Mouse (Mus musculus): ENCODE data around the gene Gfy. TPM values are rescaled to one million over a fixed set of nuclear protein-coding genes. Genes with fewer than 3 reads are reported as not detected.

The Gfy gene
- total RNA-seq (2023): not detected

GRCm38 (mm10) chr7:45179469-45179868 is at the start of gene Gfy:
Gfy (minus strand) TSS chr7:45179569.

GRCm38 (mm10) chr7:45215673-45216441 is 36.5 kb upstream of the Gfy start, which contains the start of gene Tead2:
Tead2 (plus strand) TSS chr7:45215753.

GRCm38 (mm10) chr7:45211851-45212251 is 32.5 kb upstream of the Gfy start, which contains the start of gene Dkkl1:
Dkkl1 (minus strand) TSS chr7:45212147.

GRCm38 (mm10) chr7:45204380-45205143 is 25.2 kb upstream of the Gfy start, which contains the start of gene Ccdc155:
Ccdc155 (minus strand) TSS chr7:45204892.

GRCm38 (mm10) chr7:45180896-45181477 is 1.6 kb upstream of the Gfy start, which contains the start of gene Pth2:
Pth2 (plus strand) TSS chr7:45180995.

GRCm38 (mm10) chr7:45163735-45164490 is 15.5 kb downstream of the Gfy start, which contains the start of gene Slc17a7:
Slc17a7 (plus strand) TSS chr7:45163949.

GRCm38 (mm10) chr7:45154096-45154992 is 25.0 kb downstream of the Gfy start, which contains the start of the genes Pih1d1 and Aldh16a1:
Pih1d1 (plus strand) TSS chr7:45154303.
Aldh16a1 (minus strand) TSS chr7:45154584.

GRCm38 (mm10) chr7:45135993-45136567 is 43.3 kb downstream of the Gfy start, which contains the start of the genes Gm45713 and Flt3l:
Gm45713 (minus strand) TSS chr7:45136231.
Flt3l (minus strand) TSS chr7:45136432.

GRCm38 (mm10) chr7:45128624-45129246 is 50.6 kb downstream of the Gfy start, which contains the start of gene Rpl13a:
Rpl13a (minus strand) TSS chr7:45128761.

Other genes with a start within 250 kb of the Gfy start
- not detected for gene Tsks, start 236.4 kb downstream of the Gfy start, total RNA-seq (2023)
- under 1 TPM; 0.61 to 0.80 TPM for gene Cpt1c, start 204.7 kb downstream of the Gfy start, total RNA-seq (2023)
- 100 to 1,000 TPM; 143 to 165 TPM for gene Prmt1, start 193.0 kb downstream of the Gfy start, total RNA-seq (2023)
- gene Irf3, start 181.9 kb downstream of the Gfy start, total RNA-seq (2023): 100 to 1,000 TPM; 138 to 172 TPM
- 10 to 100 TPM; 18.5 to 30.8 TPM for gene Bcl2l12, start 180.9 kb downstream of the Gfy start, total RNA-seq (2023)
- gene Scaf1, start 163.2 kb downstream of the Gfy start, total RNA-seq (2023): 10 to 100 TPM; 81.3 to 91.5 TPM
- gene Rras, start 161.6 kb downstream of the Gfy start, total RNA-seq (2023): 10 to 100 TPM; 10.5 to 10.9 TPM
- 10 to 100 TPM; 76.8 to 78.7 TPM for gene Prr12, start 126.7 kb downstream of the Gfy start, total RNA-seq (2023)
- gene Nosip, start 117.1 kb downstream of the Gfy start, total RNA-seq (2023): 10 to 100 TPM; 65.9 to 68.4 TPM
- gene Prrg2, start 116.9 kb downstream of the Gfy start, total RNA-seq (2023): 1 to 10 TPM; 1.4 to 1.5 TPM
- 10 to 100 TPM; 16.3 to 23.6 TPM for gene Rcn3, start 87.3 kb downstream of the Gfy start, total RNA-seq (2023)
- 10 to 100 TPM; 28.0 to 35.1 TPM for gene Fcgrt, start 75.7 kb downstream of the Gfy start, total RNA-seq (2023)
- 1,000 to 10,000 TPM; 3,284 to 3,343 TPM for gene Rps11, start 55.1 kb downstream of the Gfy start, total RNA-seq (2023)
- gene Rpl13a, start 50.8 kb downstream of the Gfy start, total RNA-seq (2023): 1,000 to 10,000 TPM; 5,708 to 6,154 TPM
- gene Gm45713, start 43.3 kb downstream of the Gfy start, total RNA-seq (2023): not detected
- gene Flt3l, start 43.1 kb downstream of the Gfy start, total RNA-seq (2023): 100 to 1,000 TPM; 236 to 250 TPM
- gene Pih1d1, start 25.3 kb downstream of the Gfy start, total RNA-seq (2023): 10 to 100 TPM; 30.3 to 44.8 TPM
- 10 to 100 TPM; 55.0 to 58.1 TPM for gene Aldh16a1, start 25.0 kb downstream of the Gfy start, total RNA-seq (2023)
- gene Slc17a7, start 15.6 kb downstream of the Gfy start, total RNA-seq (2023): under 1 TPM in 1 of 2 experiments, not detected in 1; 0.30 TPM
- gene Pth2, start 1.4 kb upstream of the Gfy start, total RNA-seq (2023): not detected
- not detected for gene Ccdc155, start 25.3 kb upstream of the Gfy start, total RNA-seq (2023)
- gene Dkkl1, start 32.6 kb upstream of the Gfy start, total RNA-seq (2023): 1 to 10 TPM in 1 of 2 experiments, under 1 TPM in 1; 0.83 to 1.0 TPM
- not detected for gene Tead2, start 36.2 kb upstream of the Gfy start, total RNA-seq (2023)
- gene Cd37, start 59.5 kb upstream of the Gfy start, total RNA-seq (2023): 100 to 1,000 TPM; 270 to 288 TPM
- gene Slc6a16, start 61.5 kb upstream of the Gfy start, total RNA-seq (2023): not detected
- gene Slc6a21, start 97.9 kb upstream of the Gfy start, total RNA-seq (2023): not detected
- 10 to 100 TPM; 11.4 to 15.3 TPM for gene Trpm4, start 154.2 kb upstream of the Gfy start, total RNA-seq (2023)
- gene Hrc, start 155.7 kb upstream of the Gfy start, total RNA-seq (2023): not detected
- under 1 TPM; 0.15 to 0.50 TPM for gene Ppfia3, start 187.4 kb upstream of the Gfy start, total RNA-seq (2023)
- gene Lin7b, start 191.0 kb upstream of the Gfy start, total RNA-seq (2023): 1 to 10 TPM; 3.0 to 3.6 TPM
- 100 to 1,000 TPM; 682 to 709 TPM for gene Snrnp70, start 216.2 kb upstream of the Gfy start, total RNA-seq (2023)
- gene Kcna7, start 226.1 kb upstream of the Gfy start, total RNA-seq (2023): not detected
- gene Ntf5, start 234.1 kb upstream of the Gfy start, total RNA-seq (2023): not detected
- not detected for gene Lhb, start 241.3 kb upstream of the Gfy start, total RNA-seq (2023)

Data from T-cell, adult 66 days (primary cell).